Comparison of ENCODE assay signal across 8 mouse cellular contexts in the genomic region with DNA sequence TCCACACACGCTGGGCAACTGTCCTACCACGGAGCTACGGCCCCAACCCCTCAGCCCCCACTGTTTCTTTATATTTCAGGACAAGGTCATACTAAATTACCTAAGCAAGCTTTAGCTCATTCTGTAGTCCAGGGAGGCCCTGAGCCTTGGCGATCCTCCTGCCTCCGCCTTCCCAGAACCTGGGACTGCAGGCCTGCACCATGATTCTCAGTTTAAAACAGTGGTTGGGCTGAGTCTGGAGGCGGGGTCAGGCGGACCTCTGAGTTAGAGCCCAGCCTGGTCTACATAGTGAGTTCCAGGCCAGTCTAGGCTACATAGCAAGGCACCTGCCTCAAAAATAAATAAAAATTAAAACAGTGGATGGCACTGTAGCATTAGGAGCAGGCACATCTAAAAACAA. TPM values are rescaled to one million over a fixed set of nuclear protein-coding genes. Genes with fewer than 3 reads are reported as not detected.
DNase-seq lines count a peak whose midpoint lies in the region; ATAC-seq lines count a peak whose summit lies in the region.

No protein-coding gene starts in this region.

- no peak overlapping the region for H3K4me2 ChIP-seq in lung, embryonic 15.5 days
- no peak overlapping the region for H3K4me2 ChIP-seq in embryonic facial prominence, embryonic 15.5 days (replicated peaks)
- no peak overlapping the region for H3K4me2 ChIP-seq in neural tube, embryonic 11.5 days (ENCODE audit: low read depth)
- H3K4me2 ChIP-seq in hindbrain, embryonic 13.5 days = no peak overlapping the region
- H3K4me2 ChIP-seq in midbrain, embryonic 13.5 days (replicated peaks) = no peak overlapping the region

- no peak for DNase-seq in lung, adult 18-20 months
- DNase-seq in heart, postnatal 36 days = peak; percentile 55 to 56
- peak; percentile 30 for DNase-seq in neural tube, embryonic 11.5 days (ENCODE audit: low spot score)
- no peak for DNase-seq in cerebellum, postnatal 4 days (ENCODE audit: low spot score in 2 of 2)

- peak; percentile 68; the same call in 1 of the 2 replicates for ATAC-seq in lung, embryonic 15.5 days (ENCODE audit: borderline replicate concordance, extremely low read depth, low FRiP score, low TSS enrichment)
- peak; percentile 79 for ATAC-seq in embryonic facial prominence, embryonic 15.5 days (ENCODE audit: insufficient number of reproducible peaks, low FRiP score, low TSS enrichment, low read depth)
- ATAC-seq in neural tube, embryonic 11.5 days (ENCODE audit: insufficient read depth, low FRiP score, low TSS enrichment) = no peak
- no peak for ATAC-seq in hindbrain, embryonic 13.5 days (ENCODE audit: low FRiP score)
- no peak for ATAC-seq in midbrain, embryonic 13.5 days

- no peak overlapping the region for H3K9ac ChIP-seq in lung, embryonic 15.5 days
- no peak overlapping the region for H3K9ac ChIP-seq in embryonic facial prominence, embryonic 15.5 days
- no peak overlapping the region for H3K9ac ChIP-seq in neural tube, embryonic 11.5 days (ENCODE audit: low read length)
- no peak overlapping the region for H3K9ac ChIP-seq in hindbrain, embryonic 13.5 days
- no peak overlapping the region for H3K9ac ChIP-seq in midbrain, embryonic 13.5 days (replicated peaks)

- H3K4me1 ChIP-seq in lung, embryonic 15.5 days = no peaks in the 10 kb centered on the region
- peaks cover 4% of the 10 kb centered on the region for H3K4me1 ChIP-seq in embryonic facial prominence, embryonic 15.5 days
- H3K4me1 ChIP-seq in neural tube, embryonic 11.5 days (ENCODE audit: control insufficient read depth, insufficient read depth, low read length) = no peaks in the 10 kb centered on the region
- no peaks in the 10 kb centered on the region for H3K4me1 ChIP-seq in hindbrain, embryonic 13.5 days (replicated peaks)
- no peaks in the 10 kb centered on the region for H3K4me1 ChIP-seq in midbrain, embryonic 13.5 days (replicated peaks)

- H3K27ac ChIP-seq in lung, embryonic 15.5 days = peak overlapping the region; percentile 11; the same call in 1 of the 2 replicates
- H3K27ac ChIP-seq in embryonic facial prominence, embryonic 15.5 days (replicated peaks) = 0 out of 2 replicates have a peak overlapping the region, but pooled peaks have one; percentile 44
- H3K27ac ChIP-seq in neural tube, embryonic 11.5 days (ENCODE audit: low read depth, low read length) = no peak overlapping the region
- H3K27ac ChIP-seq in hindbrain, embryonic 13.5 days = no peak overlapping the region
- no peak overlapping the region for H3K27ac ChIP-seq in midbrain, embryonic 13.5 days

- H3K4me3 ChIP-seq in lung, embryonic 15.5 days = no peak overlapping the region
- no peak overlapping the region for H3K4me3 ChIP-seq in embryonic facial prominence, embryonic 15.5 days (replicated peaks)
- no peak overlapping the region for H3K4me3 ChIP-seq in neural tube, embryonic 11.5 days (ENCODE audit: low read depth, low read length)
- H3K4me3 ChIP-seq in hindbrain, embryonic 13.5 days = no peak overlapping the region
- no peak overlapping the region for H3K4me3 ChIP-seq in midbrain, embryonic 13.5 days (replicated peaks)

- peaks cover 51% of the 10 kb centered on the region for H3K36me3 ChIP-seq in lung, embryonic 15.5 days
- H3K36me3 ChIP-seq in embryonic facial prominence, embryonic 15.5 days = peaks cover 84% of the 10 kb centered on the region
- H3K36me3 ChIP-seq in neural tube, embryonic 11.5 days (ENCODE audit: control insufficient read depth, insufficient read depth, low read length) = peaks cover 3% of the 10 kb centered on the region; the same call in 1 of the 2 replicates
- peaks cover 81% of the 10 kb centered on the region for H3K36me3 ChIP-seq in hindbrain, embryonic 13.5 days
- peaks cover 84% of the 10 kb centered on the region for H3K36me3 ChIP-seq in midbrain, embryonic 13.5 days

- intact Hi-C loops in heart, postnatal 36 days (cut with DNase I) = no loop called here

- no peaks in the 10 kb centered on the region for H3K9me3 ChIP-seq in lung, embryonic 15.5 days
- H3K9me3 ChIP-seq in embryonic facial prominence, embryonic 15.5 days (replicated peaks) = no peaks in the 10 kb centered on the region
- H3K9me3 ChIP-seq in neural tube, embryonic 11.5 days (ENCODE audit: control insufficient read depth, low read length) = no peaks in the 10 kb centered on the region
- no peaks in the 10 kb centered on the region for H3K9me3 ChIP-seq in hindbrain, embryonic 13.5 days
- no peaks in the 10 kb centered on the region for H3K9me3 ChIP-seq in midbrain, embryonic 13.5 days

- H3K27me3 ChIP-seq in lung, embryonic 15.5 days = no peaks in the 10 kb centered on the region
- H3K27me3 ChIP-seq in embryonic facial prominence, embryonic 15.5 days = no peaks in the 10 kb centered on the region
- H3K27me3 ChIP-seq in neural tube, embryonic 11.5 days (ENCODE audit: control insufficient read depth, insufficient read depth, low read length) = no peaks in the 10 kb centered on the region
- no peaks in the 10 kb centered on the region for H3K27me3 ChIP-seq in hindbrain, embryonic 13.5 days
- no peaks in the 10 kb centered on the region for H3K27me3 ChIP-seq in midbrain, embryonic 13.5 days

- WGBS in lung, embryonic 15.5 days = 39% methylated on average over 7 of the region's 7 CpGs
- WGBS in embryonic facial prominence, embryonic 15.5 days = 45% methylated on average over 7 of the region's 7 CpGs
- 35% methylated on average over 7 of the region's 7 CpGs for WGBS in neural tube, embryonic 11.5 days
- WGBS in hindbrain, embryonic 13.5 days = 53% methylated on average over 7 of the region's 7 CpGs
- WGBS in midbrain, embryonic 13.5 days = 54% methylated on average over 7 of the region's 7 CpGs

RNA-seq across cellular contexts. Expression of gene Gpx3, which starts 19.5 kb away (rescaled TPM):
- 149 and 200 TPM in 2 replicates for polyA plus RNA-seq in lung, embryonic 15.5 days (2015; fragmentation: Nextera tagmentation; extraction: Ambion mirVana)
- polyA plus RNA-seq in embryonic facial prominence, embryonic 15.5 days (2015; fragmentation: Nextera tagmentation; extraction: Ambion mirVana) = 285 and 293 TPM in 2 replicates
- total RNA-seq in heart, postnatal 36 days (2021) = 100 to 1,000 TPM; 189 to 218 TPM
- 98.3 and 109 TPM in 2 replicates for polyA plus RNA-seq in neural tube, embryonic 11.5 days (2014; fragmentation: Nextera tagmentation; extraction: Ambion mirVana)
- 50.2 and 54.0 TPM in 2 replicates for polyA plus RNA-seq in hindbrain, embryonic 13.5 days (2015; fragmentation: Nextera tagmentation; extraction: Ambion mirVana)
- polyA plus RNA-seq in midbrain, embryonic 13.5 days (2015; fragmentation: Nextera tagmentation; extraction: Ambion mirVana) = 19.6 and 21.4 TPM in 2 replicates

RNA-seq across cellular contexts. Expression of gene Tnip1, which starts 40.9 kb away (rescaled TPM):
- 14.9 and 17.5 TPM in 2 replicates for polyA plus RNA-seq in lung, embryonic 15.5 days (2015; fragmentation: Nextera tagmentation; extraction: Ambion mirVana)
- polyA plus RNA-seq in embryonic facial prominence, embryonic 15.5 days (2015; fragmentation: Nextera tagmentation; extraction: Ambion mirVana) = 23.0 and 24.5 TPM in 2 replicates
- total RNA-seq in heart, postnatal 36 days (2021) = 10 to 100 TPM; 29.2 to 29.4 TPM
- polyA plus RNA-seq in neural tube, embryonic 11.5 days (2014; fragmentation: Nextera tagmentation; extraction: Ambion mirVana) = 12.4 and 13.2 TPM in 2 replicates
- polyA plus RNA-seq in hindbrain, embryonic 13.5 days (2015; fragmentation: Nextera tagmentation; extraction: Ambion mirVana) = 19.3 TPM in 2 replicates
- 13.4 and 14.4 TPM in 2 replicates for polyA plus RNA-seq in midbrain, embryonic 13.5 days (2015; fragmentation: Nextera tagmentation; extraction: Ambion mirVana)

RNA-seq across cellular contexts. Expression of gene Hint1, which starts 55.6 kb away (rescaled TPM):
- 603 and 672 TPM in 2 replicates for polyA plus RNA-seq in lung, embryonic 15.5 days (2015; fragmentation: Nextera tagmentation; extraction: Ambion mirVana)
- polyA plus RNA-seq in embryonic facial prominence, embryonic 15.5 days (2015; fragmentation: Nextera tagmentation; extraction: Ambion mirVana) = 512 and 526 TPM in 2 replicates
- 100 to 1,000 TPM; 292 to 340 TPM for total RNA-seq in heart, postnatal 36 days (2021)
- polyA plus RNA-seq in neural tube, embryonic 11.5 days (2014; fragmentation: Nextera tagmentation; extraction: Ambion mirVana) = 565 and 591 TPM in 2 replicates
- 793 and 823 TPM in 2 replicates for polyA plus RNA-seq in hindbrain, embryonic 13.5 days (2015; fragmentation: Nextera tagmentation; extraction: Ambion mirVana)
- 703 and 771 TPM in 2 replicates for polyA plus RNA-seq in midbrain, embryonic 13.5 days (2015; fragmentation: Nextera tagmentation; extraction: Ambion mirVana)

Comparison
In these comparisons a context has a peak if more than half of its experiments do, and no peak if none do; other contexts are left out.
1. ATAC-seq: peak in lung, embryonic 15.5 days (single experiment) and embryonic facial prominence, embryonic 15.5 days (single experiment); none in neural tube, embryonic 11.5 days (single experiment), hindbrain, embryonic 13.5 days (single experiment) and midbrain, embryonic 13.5 days (single experiment).
2. H3K27ac ChIP-seq: peak in lung, embryonic 15.5 days (single experiment) and embryonic facial prominence, embryonic 15.5 days (single experiment); none in neural tube, embryonic 11.5 days (single experiment), hindbrain, embryonic 13.5 days (single experiment) and midbrain, embryonic 13.5 days (single experiment).
3. DNase-seq: peak in heart, postnatal 36 days (2 of 2) and neural tube, embryonic 11.5 days (single experiment); none in lung, adult 18-20 months (0 of 2) and cerebellum, postnatal 4 days (0 of 2).